Mouse (Mus musculus): ENCODE data around the gene Csn1s2b.
"Not testable (repeated sequence)": the region's sequence is repeated elsewhere in the genome, so short reads cannot be mapped to it uniquely, and the experiment has no call there.

DNA sequence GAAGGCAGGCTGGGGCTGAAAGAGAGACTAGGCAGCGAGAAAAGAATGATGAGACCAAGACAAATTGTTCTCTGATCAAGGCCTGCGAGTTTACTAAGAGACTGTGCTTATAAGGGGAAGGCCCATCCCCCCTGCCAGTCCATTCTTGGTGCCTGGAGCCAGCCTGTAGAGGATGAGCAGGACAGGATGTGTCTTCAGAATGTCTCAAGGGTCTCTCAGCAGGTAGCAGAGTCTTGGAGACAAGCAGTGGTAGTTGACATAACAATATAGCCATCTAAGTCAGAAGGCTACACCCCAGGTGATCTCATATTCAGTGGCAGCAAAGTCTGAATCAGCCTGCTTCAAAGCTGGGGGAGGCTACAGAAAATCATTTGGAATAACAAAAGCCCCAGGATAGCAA lies 35.7 kb upstream of the Csn1s2b start:
- TF ChIP-seq CTCF (IDR thresholded peaks at IDR 0.05; ENCODE audit: borderline replicate concordance, insufficient read depth, low read length); POLR2A (IDR thresholded peaks at IDR 0.05; ENCODE audit: low read depth, low read length): not testable (repeated sequence)
